Mouse (Mus musculus) urinary bladder, postnatal 25 days (tissue): ENCODE data around the gene Ddx43.

ENCODE experiments used
- DNase-seq: peaks from one replicate; pipeline ENCODE4 v3.0.0; 2022; ENCODE audit warnings: low spot score

Ddx43 gene

DNA sequence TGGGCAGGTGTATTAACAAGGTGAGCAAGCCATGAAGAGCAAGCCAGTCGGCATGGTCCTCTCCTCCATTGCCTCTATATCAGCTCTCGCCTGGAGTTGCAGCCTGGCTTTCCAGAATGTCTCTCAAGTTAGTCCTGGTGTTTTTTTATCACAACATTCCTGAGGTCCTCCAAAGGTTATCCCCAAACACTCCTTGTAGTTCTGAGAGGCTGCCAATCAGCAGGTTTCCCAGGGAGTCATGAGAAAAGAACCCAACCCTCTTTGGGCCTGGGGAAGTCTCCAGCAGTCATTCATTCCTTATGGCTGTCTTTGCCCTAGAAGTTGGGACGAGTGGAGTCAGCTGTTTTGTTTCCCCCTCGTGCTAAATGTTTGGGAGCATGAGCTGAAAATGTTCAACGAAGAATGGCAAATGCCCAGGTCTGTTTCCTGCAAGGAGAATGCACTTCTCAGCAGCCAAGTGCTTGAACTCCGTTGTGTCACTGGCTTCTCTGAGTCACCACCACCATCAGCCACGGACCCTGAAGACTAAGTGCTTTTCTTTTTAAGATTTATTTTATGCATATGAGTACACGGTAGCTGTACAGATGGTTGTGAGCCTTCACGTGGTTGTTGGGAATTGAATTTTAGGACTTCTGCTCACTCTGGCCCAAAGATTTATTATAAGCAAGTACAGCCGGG lies 22.6 kb upstream of the Ddx43 start:
- DNase-seq, result no peak

GRCm38 (mm10) chr9:78374397-78374796 lies 21.2 kb upstream of the Ddx43 start:
- no peak for DNase-seq

DNA sequence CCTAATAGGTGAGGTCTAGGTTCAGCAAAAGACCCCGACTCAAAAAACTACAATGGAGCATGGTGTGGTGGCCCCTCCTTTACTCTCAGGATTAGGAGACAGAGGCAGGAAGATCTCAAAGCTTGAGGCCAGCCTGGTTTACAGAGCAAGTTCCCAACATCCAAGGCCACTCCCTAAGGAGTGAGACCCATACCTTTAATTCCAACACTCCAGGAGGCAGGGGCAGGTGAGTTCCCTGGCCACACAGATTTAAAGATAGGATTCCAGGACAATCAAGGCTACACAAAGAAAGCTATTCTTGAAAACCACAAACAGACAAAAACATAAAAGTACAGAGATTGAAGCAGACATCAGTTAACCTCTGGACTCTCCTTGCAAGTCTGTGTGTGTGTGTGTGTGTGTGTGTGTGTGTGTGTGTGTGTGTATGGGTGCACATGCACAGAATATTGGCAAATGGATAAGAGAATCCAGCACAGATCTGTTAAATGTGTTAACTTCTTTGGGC lies 20.6 kb upstream of the Ddx43 start:
- no peak for DNase-seq

GRCm38 (mm10) chr9:78375486-78375885 lies 20.1 kb upstream of the Ddx43 start:
- no peak for DNase-seq

DNA sequence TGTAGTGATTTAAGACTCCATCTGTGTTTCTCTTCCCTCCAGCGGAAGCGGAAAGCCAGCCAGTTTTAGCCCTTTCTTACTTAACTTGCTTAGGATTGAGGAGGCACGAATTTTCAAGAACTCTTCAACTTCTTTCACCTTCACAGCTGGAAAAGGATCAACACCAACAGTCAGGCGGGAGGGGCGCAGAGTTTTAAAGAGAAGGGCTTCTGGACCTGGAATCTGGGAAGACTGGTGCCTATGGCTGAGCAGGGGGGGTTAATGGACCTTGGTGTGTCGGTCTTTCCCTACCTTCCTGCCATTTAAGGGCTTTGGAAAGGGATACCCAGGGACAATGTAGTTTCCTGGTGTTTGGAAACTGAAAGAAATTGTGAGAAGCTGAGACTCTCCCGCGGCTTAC lies 18.0 kb upstream of the Ddx43 start:
- DNase-seq, result no peak

DNA sequence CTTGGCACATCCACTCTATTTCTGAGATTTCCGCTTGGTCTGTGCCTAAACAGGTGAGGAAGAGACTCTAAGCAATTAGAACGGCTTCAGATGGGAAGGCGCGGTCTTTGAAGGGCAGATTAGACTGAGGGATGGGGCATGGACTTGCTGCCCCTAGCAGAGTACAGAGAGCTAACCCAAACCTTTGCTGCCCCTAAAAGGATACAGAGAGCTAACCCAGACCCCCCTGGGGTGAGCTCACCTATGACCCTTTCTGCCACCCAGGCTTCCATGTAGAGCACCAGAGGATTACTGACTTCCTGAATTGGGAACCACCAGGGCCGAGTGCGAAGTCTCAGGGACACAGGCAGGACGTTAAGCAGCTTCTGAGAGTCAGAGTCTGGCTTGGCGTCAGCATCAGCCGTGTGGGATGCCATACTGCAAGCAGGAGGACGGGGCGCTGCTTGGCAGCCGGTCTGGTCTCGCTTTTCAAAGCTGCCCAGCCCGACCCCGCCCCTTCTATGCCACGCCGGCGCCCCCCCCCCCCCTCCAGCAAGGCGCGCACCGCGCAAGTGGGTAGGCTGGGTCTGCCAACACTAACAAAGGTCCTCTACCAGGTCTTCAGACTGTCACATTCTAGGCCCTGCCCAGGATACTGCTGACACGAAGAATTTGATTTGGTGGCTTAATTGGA lies 17.3 kb upstream of the Ddx43 start, which contains the start of gene Ooep:
Gene Ooep (minus strand): TSS at position 613 of the 673 bp plus-strand sequence.
- DNase-seq, result no peak

DNA sequence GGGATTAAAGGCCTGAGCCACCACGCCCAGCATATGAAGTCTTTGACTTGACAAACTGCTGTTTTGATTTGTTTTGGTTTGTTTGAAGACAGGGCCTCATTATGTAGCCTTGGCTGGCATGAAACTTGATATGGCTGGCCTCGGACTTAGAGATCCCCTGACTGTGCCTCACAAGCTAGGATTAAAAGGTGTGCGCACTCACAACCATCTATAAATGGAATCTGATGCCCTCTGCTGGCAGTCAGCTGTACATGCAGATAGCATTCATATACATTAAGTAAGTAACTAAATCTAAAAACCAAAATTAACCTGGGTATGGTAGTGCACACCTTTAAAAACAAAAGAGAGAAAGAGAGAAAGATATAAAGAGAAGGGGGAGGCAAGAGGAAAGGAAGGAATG lies 9.7 kb upstream of the Ddx43 start:
- DNase-seq, result no peak

GRCm38 (mm10) chr9:78386947-78387346 lies 8.6 kb upstream of the Ddx43 start:
- DNase-seq, result no peak

GRCm38 (mm10) chr9:78389981-78390380 lies 5.6 kb upstream of the Ddx43 start:
- DNase-seq, result no peak

GRCm38 (mm10) chr9:78393741-78394140 lies 1.8 kb upstream of the Ddx43 start:
- DNase-seq, result no peak

- no peak for DNase-seq
These were observed 975 bp upstream of the Ddx43 start for GRCm38 (mm10) chr9:78394602-78395001.

DNA sequence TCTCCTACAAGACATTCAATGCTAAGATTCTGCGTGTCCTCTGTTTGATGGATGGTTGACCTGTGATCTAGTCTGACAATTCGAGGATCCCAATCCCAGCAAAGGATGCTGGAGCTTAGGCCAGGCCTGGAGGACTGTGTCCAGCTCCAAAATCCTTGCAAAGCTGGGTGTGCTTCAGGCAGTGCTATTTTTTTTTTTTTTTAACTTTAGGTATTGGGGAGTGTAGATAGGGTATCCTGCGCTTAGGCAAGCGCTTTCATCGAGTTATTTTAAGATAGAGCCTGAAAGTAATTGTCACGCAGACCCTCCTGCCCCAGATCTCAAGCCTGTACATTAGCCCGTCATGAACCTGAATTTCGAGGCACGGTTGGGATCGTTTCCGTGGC lies 340 bp upstream of the Ddx43 start:
- DNase-seq, result no peak

DNA sequence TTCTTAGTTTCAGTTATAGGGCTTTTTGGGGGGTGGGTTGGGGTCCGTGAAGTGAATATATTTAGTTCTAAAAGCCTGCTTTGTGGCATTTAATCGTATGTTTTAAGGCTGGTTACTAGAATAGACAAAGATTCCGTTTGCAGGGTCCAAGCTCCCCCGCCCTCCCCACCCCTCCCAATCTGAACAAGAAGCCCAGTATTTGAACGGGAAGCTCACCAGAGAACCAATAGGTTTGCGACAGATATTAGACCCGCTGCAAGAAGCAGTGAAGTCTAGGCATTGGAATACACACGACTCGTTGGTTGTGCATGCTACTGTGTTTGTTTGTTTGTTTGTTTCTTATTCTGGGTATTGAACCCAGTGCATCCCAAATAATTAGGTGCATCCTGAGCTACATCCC lies 940 bp downstream of the Ddx43 start:
- DNase-seq, result no peak

DNA sequence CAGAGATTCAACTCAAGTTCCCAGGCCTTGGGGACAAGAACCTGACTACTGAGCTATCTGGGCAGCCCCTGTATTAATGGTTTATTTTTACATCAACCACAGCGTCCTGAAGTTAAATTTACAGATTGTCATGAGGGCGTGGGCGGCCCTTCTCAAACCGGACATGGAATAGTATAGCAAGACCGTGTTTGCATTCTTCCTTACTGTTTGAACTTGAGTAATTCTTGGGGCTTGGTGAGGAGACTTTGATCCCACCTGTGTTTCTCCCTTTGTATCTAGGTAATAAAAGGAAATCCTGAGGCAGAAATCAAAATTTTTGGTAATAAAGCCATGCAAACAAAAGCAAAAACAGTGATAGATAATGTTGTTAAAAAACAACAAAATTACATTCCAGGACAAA lies 5.0 kb downstream of the Ddx43 start:
- DNase-seq, result no peak

GRCm38 (mm10) chr9:78401596-78401995 lies 6.0 kb downstream of the Ddx43 start:
- DNase-seq, result no peak

GRCm38 (mm10) chr9:78427362-78427781 lies 31.8 kb downstream of the Ddx43 start:
- no peak for DNase-seq

- DNase-seq, result no peak
These were observed 32.6 kb downstream of the Ddx43 start for GRCm38 (mm10) chr9:78428185-78428584.

GRCm38 (mm10) chr9:78428870-78429432 lies 33.4 kb downstream of the Ddx43 start:
- no peak for DNase-seq

- no peak for DNase-seq
These were observed 34.0 kb downstream of the Ddx43 start for GRCm38 (mm10) chr9:78429551-78429950.

GRCm38 (mm10) chr9:78430486-78430885 lies 34.9 kb downstream of the Ddx43 start:
- DNase-seq, result no peak

DNA sequence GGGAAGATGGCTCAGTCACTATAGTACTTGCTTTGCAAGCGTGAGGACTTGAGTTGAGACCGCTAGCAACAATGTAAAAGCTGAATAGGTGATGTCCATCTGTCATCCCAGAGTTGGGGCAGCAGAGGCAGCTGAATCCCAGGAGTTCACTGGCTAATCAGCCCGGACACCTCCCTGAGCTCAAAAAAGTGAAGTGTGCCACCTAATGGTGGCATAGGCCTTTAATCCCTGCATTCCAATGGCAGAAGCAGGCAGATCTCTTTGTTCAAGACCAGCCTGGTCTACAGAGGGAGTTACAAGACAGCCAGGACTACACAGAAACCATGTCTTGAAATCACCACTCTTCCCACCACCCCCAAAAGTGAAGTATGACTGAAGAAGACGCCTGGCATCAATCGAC lies 36.9 kb downstream of the Ddx43 start:
- DNase-seq, result no peak

GRCm38 (mm10) chr9:78439426-78439825 lies 43.8 kb downstream of the Ddx43 start:
- DNase-seq, result no peak

DNA sequence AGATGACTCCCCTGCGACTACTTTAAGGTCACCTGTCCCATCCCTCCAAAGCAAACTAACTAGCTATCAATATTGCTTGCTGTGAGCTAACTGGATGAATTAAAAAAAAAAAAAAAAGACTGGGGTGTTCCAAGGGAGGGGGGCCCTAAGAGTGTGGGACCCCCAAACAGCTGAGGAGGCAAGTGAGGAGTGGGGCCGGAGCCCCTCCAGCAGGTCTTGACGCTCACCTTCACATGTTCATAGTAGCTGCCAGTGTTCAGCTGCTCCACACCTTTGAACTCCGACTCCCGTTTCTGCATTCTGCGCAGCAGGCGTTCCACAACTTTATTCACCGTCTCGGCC lies 46.6 kb downstream of the Ddx43 start:
- DNase-seq, result no peak
